Mouse (Mus musculus) activated CD4-positive, CD25-positive, alpha-beta regulatory T cell, adult 4 months (primary cell): ENCODE results near the gene Opalin. TPM values are rescaled to one million over a fixed set of nuclear protein-coding genes. Genes with fewer than 3 reads are reported as not detected.

Experiments used
- ATAC-seq: one replicate; pipeline ENCODE4 v1.8.0; 2017
- polyA plus RNA-seq, 2 experiments: library from polyadenylated mRNA; unstranded; fragments of 100-300 nt; shearing (Covaris generic); gene quantifications; one replicate each; pipeline ENCODE4 v1.2.1; 2017

The Opalin gene
- polyA plus RNA-seq, 2 experiments from 2014 or later: 0.30 TPM; not detected in 1

DNA sequence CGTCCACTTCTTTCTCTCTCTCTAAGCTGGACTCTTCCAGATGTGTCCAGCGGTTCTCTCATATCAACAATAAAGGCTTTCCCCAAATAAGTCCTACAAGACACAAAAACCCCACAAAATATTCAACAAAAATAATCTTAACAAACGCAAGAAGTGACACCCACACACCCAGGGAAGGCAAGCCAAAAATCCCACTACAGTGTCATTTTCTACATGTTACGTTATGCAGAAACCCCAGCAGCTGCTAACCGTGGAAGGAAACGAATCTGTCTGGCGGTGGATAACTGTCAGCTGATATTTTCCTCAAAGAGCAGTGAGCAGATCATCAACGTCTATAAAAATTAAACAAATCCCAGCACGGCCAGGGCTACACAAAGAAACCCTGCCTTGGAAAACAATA is 62.9 kb downstream of the Opalin start:
- ATAC-seq: no peak

DNA sequence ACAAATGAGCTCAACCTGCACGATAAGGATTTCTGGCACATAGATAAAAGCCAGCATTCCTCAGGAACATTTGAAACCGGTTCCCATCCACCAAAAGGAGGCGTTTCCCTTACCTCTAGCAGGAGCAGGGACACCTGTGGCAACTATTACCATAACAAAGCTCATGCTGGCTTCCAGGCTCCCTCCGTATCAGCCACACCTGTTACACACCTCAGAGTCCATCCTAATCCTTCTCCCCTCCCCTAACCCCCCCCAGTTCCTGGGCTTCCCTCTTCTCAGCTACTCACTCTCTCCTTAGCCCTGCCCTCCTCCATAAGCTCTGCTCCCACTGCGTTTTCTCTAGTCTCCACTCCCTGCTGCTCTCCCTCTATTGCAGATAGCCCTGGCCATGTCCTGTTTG is 63.3 kb downstream of the Opalin start:
- ATAC-seq: no peak

Other genes with a start within 250 kb of the Opalin start
- gene Ccnj, start 245.8 kb downstream of the Opalin start, polyA plus RNA-seq: 1 to 10 TPM; 3.1 to 3.2 TPM
- gene Zfp518a, start 182.4 kb downstream of the Opalin start, polyA plus RNA-seq: 10 to 100 TPM; 12.9 to 14.6 TPM
- gene Blnk, start 82.6 kb downstream of the Opalin start, polyA plus RNA-seq: 1 to 10 TPM in 1 of 2 experiments, not detected in 1; 3.8 TPM
- gene Dntt, start 47.8 kb downstream of the Opalin start, polyA plus RNA-seq: under 1 TPM in 1 of 2 experiments, not detected in 1; 0.80 TPM
- gene Tll2, start 129.7 kb upstream of the Opalin start, polyA plus RNA-seq: not detected
- gene Tm9sf3, start 186.9 kb upstream of the Opalin start, polyA plus RNA-seq: 10 to 100 TPM; 27.5 to 36.5 TPM